Mouse (Mus musculus) brain, embryonic 14.5 days (tissue): ENCODE results near the gene Pdcd2l. TPM values are rescaled to one million over a fixed set of nuclear protein-coding genes. Genes with fewer than 3 reads are reported as not detected.
"Not testable (repeated sequence)": the region's sequence is repeated elsewhere in the genome, so short reads cannot be mapped to it uniquely, and the experiment has no call there.

Experiments
- DNase-seq: peaks from one replicate; pipeline ENCODE4 v3.0.0-alpha.2; 2011; ENCODE audit warnings: low read depth
- CTCF ChIP-seq: fragments of 200-500 bp; IDR thresholded peaks from 2 replicates; pipeline ENCODE4 v1.5.1; 2012; ENCODE audit warnings: inconsistent platforms, mild to moderate bottlenecking, moderate library complexity, borderline replicate concordance; ENCODE audit not compliant: insufficient read depth, insufficient read length; ENCODE audit errors: extremely low read depth
- POLR2A ChIP-seq: fragments of 200-500 bp; IDR thresholded peaks from 2 replicates; pipeline ENCODE4 v1.6.1; 2012; ENCODE audit warnings: mild to moderate bottlenecking, inconsistent platforms, borderline replicate concordance; ENCODE audit not compliant: poor library complexity, insufficient read depth, insufficient read length, severe bottlenecking; ENCODE audit errors: extremely low read depth
- polyA plus RNA-seq: library from polyadenylated mRNA; depleted of rRNA; stranded (reverse); fragments of >200 nt; gene quantifications from 2 replicates; pipeline ENCODE4 v1.2.3, GENCODE M21; 2012

The Pdcd2l gene
- polyA plus RNA-seq, 1 experiment = 48.7 TPM

DNA sequence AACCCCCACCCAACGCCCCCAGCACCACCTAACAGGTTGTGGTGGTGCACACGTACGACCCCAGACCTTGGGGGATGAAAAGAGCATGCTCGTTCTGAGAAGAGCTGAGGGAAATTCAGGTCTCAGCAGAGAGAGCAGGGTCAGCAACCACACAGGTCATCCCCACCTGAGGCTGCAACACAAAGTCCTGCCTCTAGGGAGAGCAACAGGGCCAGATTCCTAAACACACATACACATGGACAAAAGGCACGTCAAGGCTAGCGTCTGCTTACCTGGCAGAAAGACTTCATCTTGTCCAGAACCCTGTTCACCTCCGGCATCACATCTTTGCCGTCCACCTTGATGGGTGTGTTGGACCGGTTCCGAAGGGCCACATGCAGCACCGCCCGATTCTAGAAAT is 30.4 kb upstream of the Pdcd2l start:
- no peak for DNase-seq
- TF ChIP-seq CTCF (no peak), POLR2A (no peak)

GRCm38 (mm10) chr7:34226086-34226485 is 29.6 kb upstream of the Pdcd2l start:
- TF ChIP-seq CTCF (no peak), POLR2A (no peak)
- DNase-seq = peak; percentile 4

- TF ChIP-seq POLR2A (no peak), CTCF (no peak)
- no peak for DNase-seq
Observed at GRCm38 (mm10) chr7:34224308-34224707, 27.8 kb upstream of the Pdcd2l start.

DNA sequence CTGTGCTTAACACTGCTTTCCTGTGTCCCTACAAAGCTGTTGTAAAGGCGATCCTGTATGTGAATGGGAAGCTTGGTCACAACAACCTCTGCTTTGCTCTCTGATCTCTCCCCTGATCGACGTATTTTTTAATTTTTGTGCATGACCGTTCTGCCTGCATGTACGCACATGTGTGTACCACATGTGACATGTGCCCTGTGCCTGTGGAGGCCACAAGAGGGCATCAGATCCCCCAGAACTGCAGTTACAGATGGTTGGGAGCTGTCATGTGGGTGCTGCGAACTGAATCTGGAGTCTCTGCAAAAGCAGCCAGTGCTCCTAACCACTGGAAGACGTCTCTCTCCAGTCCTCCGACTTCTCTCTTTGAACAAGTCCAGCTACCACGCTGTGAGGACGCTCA is 25.9 kb upstream of the Pdcd2l start:
- TF ChIP-seq CTCF (no peak), POLR2A (no peak)
- DNase-seq = no peak

- TF ChIP-seq CTCF (no peak), POLR2A (no peak)
Observed at GRCm38 (mm10) chr7:34221594-34222250, 25.3 kb upstream of the Pdcd2l start.

DNA sequence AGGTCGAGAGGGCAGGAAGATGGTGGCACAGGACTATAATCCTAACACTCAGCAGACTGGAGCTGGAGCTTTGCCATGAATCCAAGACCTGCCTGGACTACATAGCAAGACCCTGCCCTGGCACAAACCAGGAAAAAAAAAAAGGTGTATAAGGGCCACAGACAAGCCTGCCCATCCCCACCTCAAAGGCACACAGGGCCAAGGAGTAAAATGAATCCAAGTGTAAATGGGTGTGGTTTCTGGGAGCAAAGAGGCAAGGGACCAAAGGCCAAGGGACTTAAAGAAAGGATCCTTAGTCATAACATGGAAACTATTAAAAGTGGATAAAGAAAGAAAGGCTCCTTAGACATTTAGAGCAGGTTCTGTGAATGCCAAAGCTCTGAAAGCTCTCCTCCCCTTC is 22.0 kb upstream of the Pdcd2l start:
- TF ChIP-seq POLR2A = no peak
- no peak for TF ChIP-seq CTCF
- no peak for DNase-seq

More at GRCm38 (mm10) chr7:34221594-34222250, 25.3 kb upstream of the Pdcd2l start:
- no peak for DNase-seq

- TF ChIP-seq POLR2A = no peak
- no peak for TF ChIP-seq CTCF
- DNase-seq = no peak
Observed at GRCm38 (mm10) chr7:34216474-34216873, 20.0 kb upstream of the Pdcd2l start.

DNA sequence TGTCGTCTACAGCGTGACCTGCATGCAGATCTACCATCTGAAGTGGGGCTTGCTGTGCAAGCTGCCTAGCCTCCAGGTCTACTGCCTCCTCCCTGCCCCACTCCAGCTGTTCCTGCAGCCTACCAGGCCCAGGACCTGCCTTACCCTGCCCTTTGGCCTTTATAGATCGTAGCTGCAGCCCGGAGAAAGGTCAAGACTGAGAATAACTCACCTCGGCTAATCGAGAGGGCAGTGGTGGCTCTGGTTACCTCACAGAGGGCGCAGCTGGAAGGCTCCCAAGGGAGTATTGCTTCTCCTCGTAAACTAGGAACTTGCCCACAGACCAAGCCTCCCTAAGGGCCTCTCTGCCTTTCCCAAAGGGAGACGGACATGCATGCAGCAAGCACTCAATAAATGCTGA is 19.0 kb upstream of the Pdcd2l start:
- no peak for TF ChIP-seq CTCF
- DNase-seq = no peak

DNA sequence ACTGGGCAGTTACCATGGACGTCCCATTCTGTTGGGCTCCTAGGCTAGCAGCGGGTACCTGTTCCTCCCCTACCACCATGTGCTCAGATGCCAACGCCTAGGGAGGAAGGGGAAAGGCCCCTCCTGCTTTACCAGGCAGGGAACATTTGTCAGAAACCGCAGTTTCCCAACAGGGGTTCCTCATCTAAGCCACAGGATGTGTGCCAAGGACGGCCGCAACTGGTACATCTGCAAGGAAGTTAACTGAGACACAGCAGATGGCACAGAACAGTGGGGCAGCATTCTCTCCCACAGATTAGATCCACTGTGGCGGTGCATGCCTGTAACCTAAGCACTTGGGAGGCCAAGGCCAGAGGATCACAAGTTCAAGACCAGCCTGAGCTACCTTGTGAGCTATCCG is 18.2 kb upstream of the Pdcd2l start:
- no peak for TF ChIP-seq CTCF
- TF ChIP-seq POLR2A = no peak
- DNase-seq = no peak

DNA sequence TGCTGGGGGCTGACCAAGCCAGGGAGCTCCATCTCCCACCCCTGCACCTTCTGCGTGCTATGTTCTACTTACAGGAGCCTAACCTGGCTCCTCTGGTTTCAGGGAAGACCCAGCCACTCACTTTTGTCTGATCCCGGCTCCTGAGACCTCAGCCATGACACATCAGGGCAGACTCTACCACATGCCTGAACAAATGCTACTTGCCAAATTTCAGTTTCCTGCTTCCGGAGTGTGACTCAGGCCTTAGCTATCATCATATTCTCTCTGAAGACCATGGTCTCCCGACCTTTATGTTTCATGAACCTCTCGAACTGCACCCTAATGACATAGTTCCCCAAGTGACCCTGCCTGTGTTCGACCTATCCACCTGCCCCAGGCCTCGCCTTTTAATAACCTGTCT is 16.8 kb upstream of the Pdcd2l start:
- DNase-seq = no peak
- TF ChIP-seq CTCF (no peak), POLR2A (no peak)

DNA sequence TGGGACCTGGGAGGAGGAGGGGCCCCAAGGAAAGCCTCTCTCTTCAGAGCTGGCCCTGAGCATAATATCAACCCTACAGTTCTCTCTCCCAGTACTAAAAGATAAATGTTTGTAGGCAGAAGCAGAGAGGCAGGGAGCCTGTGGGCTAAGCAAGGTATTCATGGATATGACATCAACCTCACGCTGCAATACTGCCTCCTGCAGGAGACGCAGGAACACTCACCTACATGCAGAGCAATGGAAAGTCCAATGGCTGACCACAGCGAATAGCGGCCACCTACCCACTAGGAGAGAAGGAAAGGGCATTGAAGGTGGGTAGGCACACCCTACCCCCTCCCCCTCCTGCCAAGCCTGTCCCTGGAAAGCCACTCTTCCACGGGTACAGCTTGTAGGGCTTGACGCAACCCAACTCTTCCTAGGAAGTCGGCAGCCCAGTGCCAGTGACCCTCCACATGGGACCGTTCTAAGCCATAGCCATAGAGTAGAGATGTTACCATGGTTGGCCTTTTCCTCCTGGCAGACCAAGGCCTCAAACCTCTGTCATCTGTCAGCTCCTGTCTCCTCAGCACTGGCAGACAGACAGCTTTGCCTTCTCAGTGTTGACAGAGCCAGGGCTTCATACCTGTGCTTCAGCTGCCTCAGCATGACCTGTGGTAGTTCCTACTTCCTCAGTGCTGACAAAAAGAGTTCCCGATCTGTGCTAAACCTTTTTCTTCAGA is 11.7 kb upstream of the Pdcd2l start:
- DNase-seq = no peak
- TF ChIP-seq POLR2A = no peak
- TF ChIP-seq CTCF = peak; percentile 9; the same call in 1 of the 2 replicates

DNA sequence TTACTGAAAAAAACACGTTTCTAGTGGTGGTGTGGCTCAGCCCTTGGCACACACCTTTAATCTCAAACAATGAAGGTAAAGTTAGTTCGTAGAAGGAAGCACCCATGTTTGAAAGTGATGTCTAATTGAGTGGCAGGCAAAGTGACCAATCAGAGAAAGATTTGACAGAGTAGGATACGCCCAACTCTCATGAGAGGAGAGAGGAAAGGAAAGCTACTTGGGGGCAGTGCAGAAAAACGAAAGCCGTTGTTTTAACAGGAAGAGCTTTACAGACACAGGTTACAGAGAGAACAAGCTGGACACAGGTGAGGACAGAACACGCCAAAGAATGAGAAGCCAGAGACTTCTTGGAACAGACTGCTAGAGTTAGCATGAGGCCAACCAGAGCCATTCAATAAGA is 9.9 kb upstream of the Pdcd2l start:
- DNase-seq = no peak
- TF ChIP-seq CTCF (no peak), POLR2A (no peak)

DNA sequence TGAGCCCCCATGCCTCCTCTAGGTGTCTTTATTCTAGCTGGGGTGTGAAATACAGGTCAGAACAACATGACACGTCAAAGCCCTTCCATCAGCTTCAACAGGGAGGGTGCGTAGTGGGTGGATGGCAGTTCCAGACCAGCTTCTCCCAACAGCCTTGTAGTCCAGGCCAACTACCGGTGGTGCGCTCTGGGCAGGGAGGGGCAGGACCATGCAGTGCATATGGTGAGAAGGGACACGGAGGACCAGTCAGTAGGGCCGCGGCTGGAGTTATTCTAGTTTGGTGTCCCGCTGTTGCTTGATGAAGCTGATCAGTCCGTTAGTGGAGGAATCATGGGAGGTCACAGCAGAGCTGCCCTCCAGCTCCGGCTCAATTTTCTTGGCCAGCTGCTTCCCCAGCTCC is 5.7 kb upstream of the Pdcd2l start:
- not testable (repeated sequence) for DNase-seq

DNA sequence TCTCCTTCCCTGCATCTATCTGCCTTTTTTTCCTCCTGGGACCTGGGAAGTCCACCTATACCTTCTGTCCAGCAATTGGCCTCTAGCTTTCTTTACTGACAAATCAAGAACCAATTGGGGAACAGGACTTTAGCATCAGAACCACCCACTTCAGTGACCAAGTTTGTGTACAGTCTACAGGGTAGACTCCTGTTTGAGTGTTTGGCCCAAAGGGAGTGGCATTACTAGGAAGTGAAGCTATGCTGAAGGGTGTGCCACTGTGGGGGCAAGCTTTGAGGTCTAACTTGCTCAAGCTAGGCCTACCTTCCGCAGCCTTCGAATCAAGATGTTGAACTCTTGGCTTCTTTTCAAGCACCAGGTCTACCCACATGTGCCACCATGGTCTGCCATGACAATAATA is 4.4 kb upstream of the Pdcd2l start:
- TF ChIP-seq CTCF = no peak
- TF ChIP-seq POLR2A = no peak
- no peak for DNase-seq
